Comparison of ENCODE assay signal across 11 mouse cellular contexts in genomic region chr17:13769256-13769655, GRCm38 (mm10). TPM values are rescaled to one million over a fixed set of nuclear protein-coding genes. Genes with fewer than 3 reads are reported as not detected.
DNase-seq lines count a peak whose midpoint lies in the region; TF ChIP-seq lines count a peak whose summit lies in the region.
"Had no signal": no experiment of that assay in that cellular context is flagged by ENCODE, and none has a peak within 500 bp of the region (broad histone marks: within the 10 kb centered on the region; RNA-seq: fewer than 3 reads in every experiment).

No protein-coding gene starts in this region.

- no peak for TF ChIP-seq POLR2A in cerebellum, adult 2 months (IDR thresholded peaks at IDR 0.05; ENCODE audit: borderline replicate concordance, insufficient read depth, low read length)
- no peak for TF ChIP-seq POLR2A in brain, embryonic 14.5 days (IDR thresholded peaks at IDR 0.05; ENCODE audit: borderline replicate concordance, extremely low read depth, insufficient read depth, insufficient read length, poor library complexity, severe bottlenecking)

- TF ChIP-seq CTCF in cerebellum, adult 2 months (IDR thresholded peaks at IDR 0.05; ENCODE audit: borderline replicate concordance, insufficient read depth, low read depth, low read length) = no peak; the same call in 1 of the 2 replicates
- TF ChIP-seq CTCF in brain, embryonic 14.5 days (IDR thresholded peaks at IDR 0.05; ENCODE audit: borderline replicate concordance, extremely low read depth, insufficient read depth, insufficient read length) = peak; percentile 27; the same call in 1 of the 2 replicates

- H3K4me3 ChIP-seq in cerebellum, adult 2 months (replicated peaks; ENCODE audit: insufficient read depth, low read depth, low read length) = no peak overlapping the region
- H3K4me3 ChIP-seq: heart, embryonic 10.5 days; megakaryocyte, embryonic 14.5 days; neural tube, embryonic 13.5 days had no signal

- intact Hi-C loops in left cerebral cortex, postnatal 4 days (cut with DNase I) = no loop called here
- intact Hi-C loops in left cerebral cortex, postnatal 36 days (cut with DNase I) = no loop called here

- no peaks in the 10 kb centered on the region for H3K27me3 ChIP-seq in cerebellum, adult 2 months (ENCODE audit: control insufficient read depth, insufficient read depth, low read length)
- H3K27me3 ChIP-seq: neural tube, embryonic 13.5 days had no signal

- no peak overlapping the region for H3K27ac ChIP-seq in cerebellum, adult 2 months (ENCODE audit: insufficient read depth, low read length)
- H3K27ac ChIP-seq: heart, embryonic 10.5 days; neural tube, embryonic 13.5 days had no signal

- DNase-seq in cerebellum, postnatal 14 days = peak; percentile 37 to 61
- no peak for DNase-seq in cerebellum, adult 2 months
- peak; percentile 24 for DNase-seq in left cerebral cortex, postnatal 4 days
- DNase-seq in left cerebral cortex, postnatal 36 days (ENCODE audit: low spot score in 2 of 2) = no peak
- DNase-seq in 416B (ENCODE audit: low read depth) = peak; percentile 21
- DNase-seq in brain, embryonic 14.5 days (ENCODE audit: low read depth) = no peak
- DNase-seq in ovary, postnatal 14 days (ENCODE audit: low spot score) = no peak
- DNase-seq in gastrocnemius, adult 18-20 months (ENCODE audit: low spot score) = no peak

- WGBS in cerebellum, adult 2 months = 91% methylated on average over 3 of the region's 3 CpGs

- peaks cover 6% of the 10 kb centered on the region for H3K4me1 ChIP-seq in cerebellum, adult 2 months (ENCODE audit: control insufficient read depth, insufficient read depth, low read length)
- H3K4me1 ChIP-seq: megakaryocyte, embryonic 14.5 days had no signal

RNA-seq across cellular contexts. Expression of gene Tcte2, which starts 7.6 kb away (rescaled TPM):
- 12.1 and 13.8 TPM in 2 replicates for polyA plus RNA-seq in cerebellum, adult 2 months (2012; rRNA removed)
- total RNA-seq in left cerebral cortex, postnatal 4 days (2021) = 10 to 100 TPM; 24.6 to 30.6 TPM
- 10 to 100 TPM; 17.8 to 21.6 TPM for total RNA-seq in left cerebral cortex, postnatal 36 days (2021)
- polyA plus RNA-seq in brain, embryonic 14.5 days (2012; rRNA removed) = 15.3 and 18.4 TPM in 2 replicates
- total RNA-seq in gastrocnemius, adult 18-20 months (2021) = 1 to 10 TPM; 1.5 to 1.8 TPM

RNA-seq across cellular contexts. Expression of gene Afdn, which starts 8.9 kb away (rescaled TPM):
- 85.5 and 94.0 TPM in 2 replicates for polyA plus RNA-seq in cerebellum, adult 2 months (2012; rRNA removed)
- 100 to 1,000 TPM; 182 to 185 TPM for total RNA-seq in left cerebral cortex, postnatal 4 days (2021)
- total RNA-seq in left cerebral cortex, postnatal 36 days (2021) = 100 to 1,000 TPM; 105 to 138 TPM
- 103 and 138 TPM in 2 replicates for polyA plus RNA-seq in brain, embryonic 14.5 days (2012; rRNA removed)
- 10 to 100 TPM; 18.3 to 30.2 TPM for total RNA-seq in gastrocnemius, adult 18-20 months (2021)

Comparison
In these comparisons a context has a peak if more than half of its experiments do, and no peak if none do; other contexts are left out.
1. DNase-seq: peak in cerebellum, postnatal 14 days (2 of 2), left cerebral cortex, postnatal 4 days (single experiment) and 416B (single experiment); none in cerebellum, adult 2 months (0 of 2), left cerebral cortex, postnatal 36 days (0 of 2), brain, embryonic 14.5 days (single experiment), ovary, postnatal 14 days (single experiment) and gastrocnemius, adult 18-20 months (single experiment).
2. RNA of gene Tcte2, which starts 7.6 kb away (total RNA-seq): 24.6 to 30.6 TPM in left cerebral cortex, postnatal 4 days and 17.8 to 21.6 TPM in left cerebral cortex, postnatal 36 days; 1.5 to 1.8 TPM in gastrocnemius, adult 18-20 months; every median in the first group is over 4 times any median in the second.